Mouse (Mus musculus): ENCODE measurements around the gene Fam84a. TPM values are rescaled to one million over a fixed set of nuclear protein-coding genes. Genes with fewer than 3 reads are reported as not detected.

Fam84a gene
- 0.31 TPM for polyA plus RNA-seq (2017; shearing (Covaris generic))

GRCm38 (mm10) chr12:14151921-14152320 lies at the start of gene Fam84a:
Gene Fam84a (minus strand): TSS chr12:14152054.

